Mouse (Mus musculus): Measurements from ENCODE around the gene Tcf20.

- TF ChIP-seq GATA1 (IDR thresholded peaks at IDR 0.05; ENCODE audit: borderline replicate concordance, low read length) (no peak), FLI1 (IDR thresholded peaks at IDR 0.05; ENCODE audit: low read length) (no peak)
Measured at GRCm38 (mm10) chr15:82979531-82979930, 8.1 kb downstream of the Tcf20 start.
